Mouse (Mus musculus): ENCODE results near the gene Rbm20.

Rbm20 gene

GRCm38 (mm10) chr19:53810024-53810423, 132.9 kb downstream of the Rbm20 start:
- no peak for DNase-seq (ENCODE audit: low spot score in 2 of 2)

- DNase-seq (ENCODE audit: low spot score in 2 of 2), result no peak
Observed at GRCm38 (mm10) chr19:53810584-53810983, 133.5 kb downstream of the Rbm20 start.

- no peak for DNase-seq (ENCODE audit: low spot score in 2 of 2)
Observed at GRCm38 (mm10) chr19:53813576-53813975, 136.5 kb downstream of the Rbm20 start.

- no peak for DNase-seq (ENCODE audit: low spot score in 2 of 2)
Observed at GRCm38 (mm10) chr19:53815714-53816113, 138.6 kb downstream of the Rbm20 start.

- DNase-seq (ENCODE audit: low spot score in 2 of 2), result no peak
Observed at GRCm38 (mm10) chr19:53816242-53816641, 139.1 kb downstream of the Rbm20 start.

- DNase-seq (ENCODE audit: low spot score in 2 of 2), result no peak
Observed at GRCm38 (mm10) chr19:53819299-53819698, 142.2 kb downstream of the Rbm20 start.

- no peak for DNase-seq (ENCODE audit: low spot score in 2 of 2)
Observed at GRCm38 (mm10) chr19:53821241-53822120, 144.4 kb downstream of the Rbm20 start.

- no peak for DNase-seq (ENCODE audit: low spot score in 2 of 2)
Observed at GRCm38 (mm10) chr19:53823847-53824246, 146.7 kb downstream of the Rbm20 start.

- DNase-seq (ENCODE audit: low spot score in 2 of 2), result peak; percentile 56 to 63
Observed at GRCm38 (mm10) chr19:53824872-53825680, 148.0 kb downstream of the Rbm20 start.

GRCm38 (mm10) chr19:53829990-53830389, 152.9 kb downstream of the Rbm20 start:
- no peak for DNase-seq (ENCODE audit: low spot score in 2 of 2)

GRCm38 (mm10) chr19:53830407-53831163, 153.5 kb downstream of the Rbm20 start:
- DNase-seq (ENCODE audit: low spot score in 2 of 2), result no peak

- DNase-seq (ENCODE audit: low spot score in 2 of 2), result no peak
Observed at GRCm38 (mm10) chr19:53831164-53831448, 154.0 kb downstream of the Rbm20 start.

GRCm38 (mm10) chr19:53832512-53832911, 155.4 kb downstream of the Rbm20 start:
- no peak for DNase-seq (ENCODE audit: low spot score in 2 of 2)

- DNase-seq (ENCODE audit: low spot score in 2 of 2), result no peak
Observed at GRCm38 (mm10) chr19:53833745-53834369, 156.8 kb downstream of the Rbm20 start.

- no peak for DNase-seq (ENCODE audit: low spot score in 2 of 2)
Observed at GRCm38 (mm10) chr19:53836569-53837454, 159.7 kb downstream of the Rbm20 start.

- no peak for DNase-seq (ENCODE audit: low spot score in 2 of 2)
Observed at GRCm38 (mm10) chr19:53838850-53839249, 161.7 kb downstream of the Rbm20 start.

- DNase-seq (ENCODE audit: low spot score in 2 of 2), result no peak
Observed at GRCm38 (mm10) chr19:53839837-53840236, 162.7 kb downstream of the Rbm20 start.

GRCm38 (mm10) chr19:53841915-53842314, 164.8 kb downstream of the Rbm20 start:
- DNase-seq (ENCODE audit: low spot score in 2 of 2), result peak in 1 of 2 experiments; percentile 46

GRCm38 (mm10) chr19:53843972-53844371, 166.9 kb downstream of the Rbm20 start:
- no peak for DNase-seq (ENCODE audit: low spot score in 2 of 2)

GRCm38 (mm10) chr19:53848272-53848995, 171.3 kb downstream of the Rbm20 start:
- DNase-seq (ENCODE audit: low spot score in 2 of 2), result no peak

All from frontal cortex, postnatal 36 days (tissue).